Mouse (Mus musculus): ENCODE data around the gene Kyat1. TPM values are rescaled to one million over a fixed set of nuclear protein-coding genes. Genes with fewer than 3 reads are reported as not detected.

Kyat1 gene
- total RNA-seq (2023) = 1 to 10 TPM; 2.5 to 4.1 TPM

DNA sequence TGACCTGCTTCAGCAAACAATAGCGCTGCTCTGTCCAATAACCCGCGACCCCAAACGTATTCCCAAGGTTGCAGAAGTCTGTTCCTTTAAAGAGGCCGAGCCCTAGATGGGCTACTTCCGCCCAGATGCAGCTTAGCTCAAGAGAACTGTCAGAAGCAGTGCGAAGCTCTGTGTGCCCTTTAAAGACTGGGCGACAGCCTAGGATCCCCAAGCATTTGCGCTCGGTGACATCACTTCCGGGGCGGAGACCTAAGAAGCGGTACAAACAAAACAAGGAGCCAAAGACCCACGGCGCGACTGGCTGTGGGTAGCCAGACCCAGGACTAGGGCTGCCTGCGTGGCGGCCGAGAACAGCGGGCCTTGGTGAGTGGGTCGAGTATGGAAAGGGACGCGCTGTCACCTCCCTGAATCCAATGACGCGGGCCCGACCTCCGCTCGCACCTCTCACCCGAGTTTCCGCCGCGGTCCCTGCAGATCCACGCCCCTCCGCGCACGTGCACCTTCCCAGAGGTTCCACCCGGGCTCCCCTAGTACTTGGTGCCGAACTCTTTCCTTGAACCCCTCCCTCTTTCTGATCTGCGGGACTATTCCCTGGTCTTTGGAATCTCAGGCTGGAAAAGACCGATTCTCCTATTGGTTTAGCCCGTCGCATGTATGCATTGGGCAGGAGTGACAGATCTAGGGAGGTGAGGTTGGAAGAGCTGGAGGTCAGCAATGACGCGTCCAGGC, at the start of gene Kyat1:
Gene Kyat1 (minus strand): TSS at position 219 of the 729 bp plus-strand sequence.

DNA sequence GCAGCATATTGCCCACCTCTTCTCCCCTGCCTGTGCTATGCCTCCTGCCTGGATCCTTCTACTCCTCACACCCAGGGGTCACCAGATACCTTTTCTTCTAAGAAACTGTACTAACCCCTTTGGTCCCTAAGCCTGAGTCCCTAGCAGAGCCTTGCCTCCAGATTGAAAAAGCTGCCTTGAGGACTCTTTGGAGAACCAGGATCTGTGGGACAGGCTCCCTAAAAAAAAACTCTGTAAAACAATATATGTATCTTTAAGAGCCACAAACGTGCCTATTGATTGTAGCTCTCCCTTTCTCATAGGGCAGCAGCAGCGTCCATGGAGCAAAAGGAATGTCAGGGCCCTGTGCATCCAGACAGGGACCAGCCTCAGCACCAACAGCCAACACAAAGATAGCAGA, 34.6 kb upstream of the Kyat1 start, which contains the start of gene Gm28035:
Gene Gm28035 (plus strand): TSS at position 301 of the 400 bp plus-strand sequence.

DNA sequence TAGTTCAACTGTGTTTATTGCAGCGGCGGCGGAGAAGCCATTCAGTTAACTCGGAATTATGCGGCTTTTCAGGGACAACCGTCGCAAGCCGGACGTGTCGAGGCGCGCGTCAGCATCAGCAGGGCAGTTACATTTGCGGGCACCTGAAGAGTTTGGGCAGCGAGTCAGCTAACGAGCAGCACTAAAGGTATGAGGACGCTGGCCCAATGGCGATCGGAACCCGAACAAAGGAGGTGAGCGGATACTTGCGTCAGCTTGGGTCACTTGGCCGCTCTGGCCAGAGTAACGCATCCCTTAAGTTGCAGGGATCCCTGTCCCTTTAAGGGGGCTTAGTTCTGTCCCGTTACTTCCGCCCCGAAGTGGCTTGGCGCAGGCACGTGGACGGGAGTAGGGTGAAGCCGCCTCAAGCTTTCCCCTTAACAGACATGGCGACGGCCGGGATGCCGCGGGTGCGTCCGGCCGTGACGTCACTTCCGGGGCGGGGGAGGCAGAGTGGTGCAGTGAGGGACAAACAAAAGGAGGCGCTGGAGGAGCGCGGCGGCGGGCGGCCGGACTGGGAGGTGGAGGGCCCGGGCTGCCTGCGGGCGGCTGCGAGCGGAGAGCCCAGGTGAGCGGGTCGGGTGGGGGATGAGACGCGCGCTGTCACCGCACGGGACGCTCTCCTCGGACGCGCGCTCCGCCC, 31.7 kb upstream of the Kyat1 start, which contains the start of gene Lrrc8a:
Gene Lrrc8a (plus strand): TSS at position 517 of the 682 bp plus-strand sequence.

DNA sequence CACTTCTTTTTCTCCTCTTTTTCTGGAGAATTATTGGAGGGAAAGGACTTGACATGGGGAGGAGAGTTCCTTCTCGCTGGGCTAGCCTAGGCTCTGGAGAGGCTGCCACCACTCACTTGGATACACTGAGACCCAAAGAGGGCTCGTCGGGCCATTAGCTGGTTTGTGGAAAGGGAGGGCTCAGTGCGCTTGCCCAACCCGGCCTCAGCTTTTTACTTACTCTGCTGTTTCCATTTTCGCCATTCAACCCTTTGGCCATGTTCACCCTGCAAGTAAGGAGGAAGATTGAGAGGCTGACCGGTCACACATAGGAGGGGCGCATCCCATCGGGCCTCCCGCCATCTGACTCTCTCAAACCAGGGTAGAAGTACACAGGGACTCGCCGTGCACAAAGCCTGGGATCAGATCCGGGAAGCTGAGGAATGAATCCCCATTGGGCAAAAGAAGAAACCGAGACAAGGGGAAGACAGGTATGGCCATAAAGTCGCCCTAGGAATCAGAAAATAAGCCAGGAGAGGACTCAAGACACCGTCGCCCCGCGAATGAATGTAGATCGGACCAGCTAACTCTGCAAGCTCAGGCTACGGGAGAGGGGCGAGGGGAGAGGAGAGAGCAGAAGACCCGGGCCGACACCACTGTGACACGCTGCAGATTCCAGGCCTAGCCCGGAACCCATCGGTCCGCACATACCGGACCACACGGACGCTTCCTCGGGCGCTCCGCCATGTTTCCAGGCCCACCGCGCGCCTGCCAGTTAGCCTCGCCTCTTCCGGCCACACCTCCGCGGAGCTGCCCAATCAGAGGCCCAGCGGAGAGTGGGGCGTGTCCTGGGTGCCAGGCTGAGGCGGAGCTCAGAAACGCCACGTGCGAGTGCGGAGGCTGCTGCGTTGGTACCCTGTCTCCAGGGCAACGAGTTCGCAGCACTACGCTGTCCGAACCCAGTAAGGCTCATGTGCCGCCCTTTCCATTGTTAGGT, 27.7 kb downstream of the Kyat1 start, which contains the start of gene Spout1:
Gene Spout1 (minus strand): TSS at position 760 of the 976 bp plus-strand sequence.

DNA sequence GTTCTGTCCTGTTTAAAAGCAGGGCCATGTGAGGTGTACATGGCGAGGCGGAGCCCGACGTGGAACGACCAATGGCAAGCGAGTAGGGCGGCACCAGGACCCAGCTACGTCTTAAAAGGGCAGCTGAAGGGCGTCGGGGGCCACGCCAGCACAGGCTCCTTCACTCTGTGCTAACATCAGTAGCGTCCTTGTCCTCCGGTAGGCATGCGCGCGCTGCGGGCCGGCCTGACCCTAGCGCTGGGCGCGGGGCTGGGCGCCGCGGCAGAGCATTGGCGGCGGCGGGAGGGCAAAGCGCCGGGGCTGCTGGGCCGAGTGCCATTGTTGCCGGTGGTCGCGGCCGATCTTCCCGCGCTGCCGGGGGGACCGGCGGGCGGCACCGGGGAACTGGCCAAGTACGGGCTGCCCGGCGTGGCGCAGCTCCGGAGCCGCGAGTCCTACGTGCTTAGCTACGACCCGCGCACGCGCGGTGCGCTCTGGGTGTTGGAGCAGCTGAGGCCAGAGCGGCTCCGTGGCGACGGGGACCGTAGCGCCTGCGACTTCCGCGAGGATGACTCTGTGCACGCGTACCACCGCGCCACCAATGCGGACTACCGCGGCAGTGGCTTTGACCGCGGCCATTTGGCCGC, 34.2 kb downstream of the Kyat1 start, which contains the start of gene Endog:
Gene Endog (plus strand): TSS at position 123 of the 626 bp plus-strand sequence.

Other genes starting within 250 kb of the Kyat1 start
- 100 to 1,000 TPM; 185 TPM for gene Sptan1, start 240.3 kb downstream of the Kyat1 start, total RNA-seq (2023)
- 1 to 10 TPM; 2.3 to 3.8 TPM for gene Wdr34, start 157.0 kb downstream of the Kyat1 start, total RNA-seq (2023)
- 100 to 1,000 TPM; 135 to 140 TPM for gene Set, start 148.5 kb downstream of the Kyat1 start, total RNA-seq (2023)
- gene Pkn3, start 128.2 kb downstream of the Kyat1 start, total RNA-seq (2023) = 1 to 10 TPM; 7.1 to 7.3 TPM
- gene Zdhhc12, start 112.2 kb downstream of the Kyat1 start, total RNA-seq (2023) = 10 to 100 TPM; 10.5 to 13.7 TPM
- gene Zer1, start 81.3 kb downstream of the Kyat1 start, total RNA-seq (2023) = 10 to 100 TPM; 31.5 to 33.2 TPM
- 10 to 100 TPM; 54.5 to 57.4 TPM for gene Tbc1d13, start 72.1 kb downstream of the Kyat1 start, total RNA-seq (2023)
- gene Endog, start 34.4 kb downstream of the Kyat1 start, total RNA-seq (2023) = 1 to 10 TPM; 1.3 to 2.3 TPM
- 1 to 10 TPM; 8.3 to 9.2 TPM for gene Spout1, start 27.4 kb downstream of the Kyat1 start, total RNA-seq (2023)
- gene Lrrc8a, start 31.9 kb upstream of the Kyat1 start, total RNA-seq (2023) = 10 to 100 TPM; 16.5 to 16.8 TPM
- under 1 TPM in 1 of 2 experiments, not detected in 1; 0.20 TPM for gene Gm28035, start 34.7 kb upstream of the Kyat1 start, total RNA-seq (2023)
- gene Phyhd1, start 60.4 kb upstream of the Kyat1 start, total RNA-seq (2023) = 1 to 10 TPM in 1 of 2 experiments, under 1 TPM in 1; 0.68 to 2.1 TPM
- 1 to 10 TPM in 1 of 2 experiments, not detected in 1; 1.5 TPM for gene Gm28038, start 75.2 kb upstream of the Kyat1 start, total RNA-seq (2023)
- 1 to 10 TPM; 4.8 to 5.2 TPM for gene Dolk, start 80.5 kb upstream of the Kyat1 start, total RNA-seq (2023)
- gene Nup188, start 80.5 kb upstream of the Kyat1 start, total RNA-seq (2023) = 10 to 100 TPM; 32.3 to 32.4 TPM
- gene Sh3glb2, start 153.5 kb upstream of the Kyat1 start, total RNA-seq (2023) = 10 to 100 TPM; 18.7 to 19.1 TPM
- 1 to 10 TPM; 5.3 to 8.0 TPM for gene Miga2, start 158.4 kb upstream of the Kyat1 start, total RNA-seq (2023)
- gene Dolpp1, start 186.4 kb upstream of the Kyat1 start, total RNA-seq (2023) = 10 to 100 TPM; 10.7 to 12.4 TPM
- 10 to 100 TPM; 29.9 to 34.0 TPM for gene Crat, start 210.0 kb upstream of the Kyat1 start, total RNA-seq (2023)
- gene Ptpa, start 210.2 kb upstream of the Kyat1 start, total RNA-seq (2023) = 100 to 1,000 TPM; 107 to 122 TPM

Data from neutrophil, adult 83 days (primary cell).